In the genomic region with DNA sequence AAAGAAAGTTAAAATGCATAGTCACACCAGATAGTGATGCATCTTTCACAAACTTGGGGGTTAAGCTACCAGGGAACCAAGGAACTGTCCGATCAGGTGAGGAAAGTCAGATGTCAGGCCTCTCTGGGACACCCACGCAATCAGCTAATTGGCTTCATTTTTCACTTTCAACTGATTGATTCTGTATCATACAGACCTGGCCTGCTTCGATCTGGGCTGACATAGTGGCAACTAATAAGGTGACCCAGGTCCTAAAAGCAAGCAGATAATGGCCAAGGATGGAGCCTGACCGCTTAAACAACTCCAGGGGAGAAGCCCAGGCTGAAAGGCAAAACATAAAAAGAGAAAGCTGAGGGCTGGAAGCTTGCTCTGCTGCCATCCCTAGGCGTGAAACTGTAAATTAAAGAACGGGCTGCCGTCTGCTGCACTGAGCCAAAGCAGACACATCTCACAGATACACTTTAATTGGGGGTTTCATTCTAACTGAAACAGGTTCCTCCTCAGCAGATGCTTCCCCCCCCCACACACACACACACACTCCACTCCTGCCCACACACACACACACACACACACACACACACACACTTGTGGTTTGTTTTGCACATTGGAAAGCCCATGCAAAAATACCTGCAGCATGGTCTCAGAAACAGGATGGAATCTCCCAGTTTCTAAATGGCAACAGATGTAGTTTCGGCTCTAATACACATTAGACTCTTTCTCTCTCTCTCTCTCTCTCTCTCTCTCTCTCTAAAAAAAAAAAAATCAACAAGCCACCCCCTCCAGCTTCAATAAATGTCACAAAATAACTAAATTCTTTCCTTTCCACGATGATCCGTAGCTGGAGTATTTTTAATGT, we compare ENCODE assay signal across 10 mouse cellular contexts.
DNase-seq lines count a peak whose midpoint lies in the region; ATAC-seq lines count a peak whose summit lies in the region.
"Had no signal": no experiment of that assay in that cellular context is flagged by ENCODE, and none has a peak within 500 bp of the region (broad histone marks: within the 10 kb centered on the region; RNA-seq: fewer than 3 reads in every experiment).

No protein-coding gene starts in this region.

- H3K9ac ChIP-seq in neural tube, embryonic 15.5 days (replicated peaks): no peak overlapping the region
- H3K9ac ChIP-seq: liver, embryonic 15.5 days had no signal

- DNase-seq in frontal cortex, postnatal 25 days (ENCODE audit: low spot score in 2 of 2): no peak
- no peak for DNase-seq in neural tube, embryonic 10.5 days (ENCODE audit: extremely low spot score, low spot score)
- DNase-seq in left cerebral cortex, postnatal 36 days (ENCODE audit: low spot score in 2 of 2): peak; percentile 30 to 55
- no peak for DNase-seq in c-Kit-positive CD71-positive TER-119-positive erythroid progenitor cells, embryonic 14.5 days (ENCODE audit: low spot score)
- no peak for DNase-seq in adrenal gland, adult 18-20 months (ENCODE audit: low spot score in 2 of 2)
- DNase-seq in gastrocnemius, adult 8-10 months (ENCODE audit: low spot score in 2 of 2): no peak
- DNase-seq: cerebellum, adult 11 months had no signal

- WGBS in neural tube, embryonic 15.5 days: 42% methylated on average over 10 of the region's 10 CpGs

- ATAC-seq in frontal cortex, adult (ENCODE audit: low TSS enrichment): peak; percentile 39
- no peak for ATAC-seq in neural tube, embryonic 15.5 days (ENCODE audit: low FRiP score)

- no peak overlapping the region for H3K27ac ChIP-seq in neural tube, embryonic 15.5 days (replicated peaks)
- H3K27ac ChIP-seq: liver, embryonic 15.5 days had no signal

- no peak overlapping the region for H3K4me3 ChIP-seq in neural tube, embryonic 15.5 days (replicated peaks)
- H3K4me3 ChIP-seq: liver, embryonic 15.5 days had no signal

- no peaks in the 10 kb centered on the region for H3K36me3 ChIP-seq in neural tube, embryonic 15.5 days
- H3K36me3 ChIP-seq: liver, embryonic 15.5 days had no signal

- no peaks in the 10 kb centered on the region for H3K9me3 ChIP-seq in neural tube, embryonic 15.5 days (replicated peaks)
- H3K9me3 ChIP-seq: liver, embryonic 15.5 days had no signal

- intact Hi-C loops in left cerebral cortex, postnatal 36 days (cut with DNase I): loop anchor here (10.0 kb wide), 1 partner anchor 714 kb away; no protein-coding TSS in a partner anchor

- H3K4me1 ChIP-seq in neural tube, embryonic 15.5 days: peaks cover 37% of the 10 kb centered on the region

- peak overlapping the region; percentile 22; the same call in 1 of the 2 replicates for H3K4me2 ChIP-seq in neural tube, embryonic 15.5 days
- H3K4me2 ChIP-seq: liver, embryonic 15.5 days had no signal

- peaks cover 6% of the 10 kb centered on the region; the same call in 1 of the 2 replicates for H3K27me3 ChIP-seq in neural tube, embryonic 15.5 days (replicated peaks)

Comparison
In these comparisons a context has a peak if more than half of its experiments do, and no peak if none do; other contexts are left out.
1. DNase-seq: peak in left cerebral cortex, postnatal 36 days (2 of 2); none in frontal cortex, postnatal 25 days (0 of 2), neural tube, embryonic 10.5 days (single experiment), c-Kit-positive CD71-positive TER-119-positive erythroid progenitor cells, embryonic 14.5 days (single experiment), adrenal gland, adult 18-20 months (0 of 2) and gastrocnemius, adult 8-10 months (0 of 2).